Mouse (Mus musculus) hindbrain, embryonic 16.5 days (tissue): ENCODE data around the gene Lix1. TPM values are rescaled to one million over a fixed set of nuclear protein-coding genes. Genes with fewer than 3 reads are reported as not detected.
"Not testable (repeated sequence)": the region's sequence is repeated elsewhere in the genome, so short reads cannot be mapped to it uniquely, and the experiment has no call there.

Experiments used
- ATAC-seq: fragments of 200-750 bp; cut with Nextera tagmentation; 2 replicates; pipeline ENCODE4 v1.8.0; 2017; ENCODE audit warnings: moderate TSS enrichment, moderate library complexity
- H3K27ac ChIP-seq: fragments of 300-500 bp; sonication (generic); 2 replicates; pipeline ENCODE4 v1.5.1; 2014; ENCODE audit warnings: low read depth, mild to moderate bottlenecking, control low read depth, low read length, moderate library complexity
- H3K27me3 ChIP-seq: fragments of 300-500 bp; sonication (generic); replicated peaks from 2 replicates; pipeline ENCODE4 v1.6.1; 2014; ENCODE audit warnings: low read length; ENCODE audit not compliant: control insufficient read depth, insufficient read depth
- H3K36me3 ChIP-seq: fragments of 300-500 bp; sonication (generic); 2 replicates; pipeline ENCODE4 v1.6.1; 2014; ENCODE audit warnings: mild to moderate bottlenecking, low read length, moderate library complexity, mixed read lengths; ENCODE audit not compliant: control insufficient read depth, insufficient read depth
- H3K4me1 ChIP-seq: fragments of 300-500 bp; sonication (generic); 2 replicates; pipeline ENCODE4 v1.6.1; 2014; ENCODE audit warnings: low read depth, low read length; ENCODE audit not compliant: control insufficient read depth, insufficient read depth
- H3K4me2 ChIP-seq: fragments of 300-500 bp; sonication (generic); 2 replicates; pipeline ENCODE4 v1.6.1; 2014; ENCODE audit warnings: mild to moderate bottlenecking, low read length, control low read depth, moderate library complexity
- H3K4me3 ChIP-seq: fragments of 300-500 bp; sonication (generic); 2 replicates; pipeline ENCODE4 v1.5.1; 2014; ENCODE audit warnings: mild to moderate bottlenecking, low read length, control low read depth, moderate library complexity
- H3K9ac ChIP-seq: fragments of 300-500 bp; sonication (generic); 2 replicates; pipeline ENCODE4 v1.6.1; 2014; ENCODE audit warnings: low read depth, mild to moderate bottlenecking, control low read depth, low read length, moderate library complexity
- H3K9me3 ChIP-seq: fragments of 300-500 bp; sonication (generic); 2 replicates; pipeline ENCODE4 v1.6.1; 2014; ENCODE audit warnings: mild to moderate bottlenecking, low read length, moderate library complexity; ENCODE audit not compliant: control insufficient read depth
- WGBS: fragments of 180-500 bp; shearing (Covaris S2); extraction: QIAGEN DNeasy Blood & Tissue Kit; methylation state at CpG from one replicate; pipeline ENCODE4 v1.1.7; 2014; 5-methylcytosine and 5-hydroxymethylcytosine counted together
- polyA plus RNA-seq: library from polyadenylated mRNA; unstranded; fragments of >200 nt; fragmentation: Nextera tagmentation; extraction: Ambion mirVana; gene quantifications from 2 replicates; pipeline ENCODE4 v1.2.1, GENCODE M21; 2015

The Lix1 gene
- polyA plus RNA-seq, 1 experiment from 2014 or later = 7.8 TPM

DNA sequence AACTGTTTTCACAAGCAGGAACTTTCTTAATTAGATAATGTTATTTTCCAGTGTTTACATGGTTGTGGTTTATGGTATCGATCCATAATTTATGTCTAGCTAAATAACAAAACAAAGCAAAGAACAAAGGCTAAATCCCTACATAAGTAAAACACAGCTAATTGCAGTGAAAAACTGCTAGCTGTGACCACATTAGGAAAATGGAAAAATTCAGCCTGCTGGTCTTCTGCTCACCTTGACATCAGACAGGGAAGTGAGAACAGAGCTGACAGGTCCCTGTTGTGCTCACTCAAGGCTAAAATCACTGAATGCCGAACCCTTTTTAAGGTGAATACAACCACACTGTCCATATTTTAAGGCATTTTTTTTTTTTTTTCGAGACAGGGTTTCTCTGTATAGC, 50.1 kb downstream of the Lix1 start:
- Histone ChIP-seq H3K4me3 (no peak overlapping the region), H3K27me3 (no peaks in the 10 kb centered on the region), H3K9ac (no peak overlapping the region), H3K4me2 (no peak overlapping the region), H3K36me3 (no peaks in the 10 kb centered on the region), H3K9me3 (no peaks in the 10 kb centered on the region), H3K4me1 (peaks cover 6% of the 10 kb centered on the region), H3K27ac (no peak overlapping the region)
- WGBS = 81% methylated on average over 3 of the region's 3 CpGs
- ATAC-seq = no peak

DNA sequence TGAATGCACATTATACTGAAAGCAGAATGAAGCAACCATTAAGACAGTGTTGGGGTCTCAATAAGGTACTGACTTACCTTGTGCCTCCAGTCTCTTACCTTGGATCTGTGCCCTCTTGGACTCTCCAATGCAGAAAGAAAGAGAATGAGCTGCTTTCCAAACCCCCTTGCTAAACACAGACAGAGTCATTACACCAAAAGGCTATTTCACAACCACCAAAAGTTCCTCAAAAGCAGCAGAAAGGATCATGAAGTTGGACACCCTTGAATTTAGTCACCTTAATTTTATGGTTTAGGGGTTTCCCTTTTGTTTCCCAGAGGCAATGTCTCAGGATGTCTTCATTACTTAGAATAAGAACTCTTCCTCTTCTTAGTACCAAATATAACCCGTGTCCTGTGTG, 52.1 kb downstream of the Lix1 start:
- no peaks in the 10 kb centered on the region for H3K27me3 ChIP-seq
- peaks cover 2% of the 10 kb centered on the region for H3K4me1 ChIP-seq
- no peak overlapping the region for H3K4me2 ChIP-seq
- 85% methylated on average over 1 of the region's 1 CpGs for WGBS
- H3K9me3 ChIP-seq = no peaks in the 10 kb centered on the region
- H3K27ac ChIP-seq = no peak overlapping the region
- no peak overlapping the region for H3K9ac ChIP-seq
- H3K36me3 ChIP-seq = no peaks in the 10 kb centered on the region
- no peak overlapping the region for H3K4me3 ChIP-seq
- no peak for ATAC-seq

DNA sequence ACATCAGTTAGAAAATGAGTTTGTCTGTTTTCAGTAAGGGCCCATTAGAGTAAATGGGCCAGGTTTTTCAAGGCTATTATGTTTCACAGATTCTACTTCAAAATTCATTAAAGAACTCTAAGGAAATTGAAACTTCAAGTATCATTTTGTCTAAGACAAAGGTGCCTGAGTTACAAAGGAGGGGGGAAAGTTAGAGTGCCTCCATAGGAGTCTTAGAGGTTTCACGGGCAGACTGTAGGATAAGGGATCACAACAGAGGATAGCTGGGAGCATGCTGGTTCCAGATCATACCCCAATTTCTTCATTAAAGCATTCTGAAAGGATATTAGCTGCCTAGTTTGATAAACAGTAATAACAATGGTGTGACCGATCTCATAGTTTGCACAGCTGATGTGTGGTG, 83.3 kb downstream of the Lix1 start:
- Histone ChIP-seq H3K4me3 (no peak overlapping the region), H3K4me1 (no peaks in the 10 kb centered on the region), H3K27ac (no peak overlapping the region), H3K9me3 (no peaks in the 10 kb centered on the region), H3K27me3 (no peaks in the 10 kb centered on the region), H3K4me2 (no peak overlapping the region), H3K9ac (no peak overlapping the region), H3K36me3 (no peaks in the 10 kb centered on the region)
- WGBS = 65% methylated on average over 2 of the region's 2 CpGs
- peak; percentile 65; the same call in 1 of the 2 replicates for ATAC-seq

DNA sequence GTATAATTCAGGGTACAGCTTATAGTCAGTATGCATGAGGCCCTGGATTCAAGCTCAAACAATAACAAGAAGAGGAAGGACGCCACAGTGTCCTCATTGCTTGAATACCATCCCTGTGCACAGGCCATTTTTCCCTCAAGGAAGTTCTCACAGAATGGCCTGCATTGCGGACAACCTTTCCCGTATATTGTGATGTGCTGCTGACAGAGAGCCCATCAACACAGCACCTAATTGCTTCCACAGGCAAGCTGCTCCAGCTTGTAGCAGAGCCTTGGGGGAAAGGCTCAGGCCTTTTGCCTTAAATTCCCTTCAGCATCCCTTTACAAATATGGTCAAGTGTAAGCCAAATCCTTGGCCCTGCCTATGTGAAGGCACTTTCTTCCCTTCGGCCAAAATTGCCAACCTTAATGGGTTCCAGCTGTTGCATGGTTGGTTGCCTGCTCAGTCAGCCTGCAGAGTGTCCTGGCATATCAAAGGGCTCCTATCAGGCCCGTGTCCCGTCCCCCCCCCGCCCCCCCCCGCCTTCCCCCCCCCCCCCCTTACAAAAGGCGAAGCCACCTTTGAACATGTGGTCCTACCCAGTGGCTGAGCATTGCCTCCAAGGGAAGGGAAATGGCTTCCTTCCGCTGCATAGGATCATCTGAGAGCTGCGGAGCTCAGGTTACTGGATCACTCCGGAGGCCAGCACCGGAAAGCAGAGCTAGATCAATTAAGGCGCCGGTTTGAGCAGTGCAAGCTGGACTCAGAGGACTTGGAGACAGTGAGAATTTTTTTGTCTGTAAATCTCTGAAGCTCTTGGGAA, 88.5 kb downstream of the Lix1 start:
- H3K4me2 ChIP-seq = no peak overlapping the region
- ATAC-seq = no peak
- no peaks in the 10 kb centered on the region for H3K4me1 ChIP-seq
- H3K27ac ChIP-seq = no peak overlapping the region
- H3K4me3 ChIP-seq = no peak overlapping the region
- no peak overlapping the region for H3K9ac ChIP-seq
- H3K36me3 ChIP-seq = no peaks in the 10 kb centered on the region
- no peaks in the 10 kb centered on the region for H3K27me3 ChIP-seq
- 69% methylated on average over 12 of the region's 15 CpGs for WGBS
- no peaks in the 10 kb centered on the region for H3K9me3 ChIP-seq

DNA sequence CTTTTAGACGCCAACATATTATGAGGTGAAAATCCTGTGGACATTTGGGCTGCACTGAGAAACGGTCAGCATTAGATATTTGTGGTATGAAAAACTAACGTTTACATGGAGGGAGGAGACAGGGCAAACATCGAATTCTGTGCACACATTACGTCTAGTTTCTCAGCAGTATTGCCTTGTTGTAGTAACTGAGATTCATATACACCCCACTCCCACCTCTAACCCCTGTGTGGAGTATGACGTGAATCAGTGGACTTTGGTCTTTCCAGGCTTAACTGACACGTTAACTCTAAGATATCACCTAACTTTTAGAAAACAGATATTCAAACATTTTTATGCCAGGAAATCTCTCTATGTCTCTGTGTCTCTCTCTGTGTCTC, 89.1 kb downstream of the Lix1 start:
- H3K9ac ChIP-seq = no peak overlapping the region
- no peak overlapping the region for H3K27ac ChIP-seq
- no peak overlapping the region for H3K4me2 ChIP-seq
- no peaks in the 10 kb centered on the region for H3K36me3 ChIP-seq
- H3K27me3 ChIP-seq = no peaks in the 10 kb centered on the region
- no peak for ATAC-seq
- H3K4me3 ChIP-seq = no peak overlapping the region
- H3K9me3 ChIP-seq = no peaks in the 10 kb centered on the region
- no peaks in the 10 kb centered on the region for H3K4me1 ChIP-seq
- 84% methylated on average over 7 of the region's 7 CpGs for WGBS

DNA sequence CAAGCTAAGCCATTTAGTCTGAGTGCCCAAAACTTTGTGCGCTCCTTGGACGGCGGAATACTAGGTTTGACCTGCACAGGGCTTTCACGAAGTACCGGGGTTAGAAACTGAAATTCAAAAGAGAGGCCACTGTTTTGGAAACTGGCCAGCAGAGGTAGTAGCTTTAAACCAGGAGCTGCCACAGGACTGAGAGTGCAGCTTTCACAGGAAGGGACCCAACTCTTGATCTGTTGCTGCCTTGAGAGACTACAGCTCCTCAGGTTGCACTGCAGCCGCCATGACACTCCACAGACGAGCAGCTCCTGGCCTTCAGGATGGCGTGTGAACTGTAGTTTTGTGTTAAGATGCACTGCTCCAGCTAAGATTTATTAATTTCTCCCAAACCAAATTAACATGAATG, 89.6 kb downstream of the Lix1 start:
- no peaks in the 10 kb centered on the region for H3K4me1 ChIP-seq
- H3K9ac ChIP-seq = no peak overlapping the region
- H3K27ac ChIP-seq = no peak overlapping the region
- no peaks in the 10 kb centered on the region for H3K27me3 ChIP-seq
- ATAC-seq = no peak
- WGBS = 91% methylated on average over 8 of the region's 8 CpGs
- no peaks in the 10 kb centered on the region for H3K9me3 ChIP-seq
- H3K4me2 ChIP-seq = no peak overlapping the region
- no peak overlapping the region for H3K4me3 ChIP-seq
- no peaks in the 10 kb centered on the region for H3K36me3 ChIP-seq

DNA sequence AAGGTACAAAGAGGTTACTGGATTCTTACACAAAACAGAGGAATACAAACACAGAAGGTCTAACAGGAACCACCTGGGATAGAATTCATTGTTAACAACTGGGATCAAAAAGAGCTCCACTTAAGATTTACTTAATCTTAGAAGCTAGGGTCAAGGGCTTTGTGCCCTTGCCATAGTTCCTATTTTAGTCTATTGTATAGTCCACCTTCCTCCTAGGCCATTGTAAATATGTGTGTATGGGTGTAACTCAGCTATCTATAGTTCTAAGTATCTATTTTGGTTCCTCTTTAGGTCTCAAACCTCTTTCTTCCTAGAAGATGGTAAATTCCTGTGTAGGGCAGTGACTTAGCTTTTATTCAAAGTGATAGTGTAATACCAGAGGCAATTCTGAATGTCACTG, 93.8 kb downstream of the Lix1 start:
- not testable (repeated sequence) for H3K4me1 ChIP-seq, H3K4me3 ChIP-seq, ATAC-seq, H3K27me3 ChIP-seq, H3K36me3 ChIP-seq, H3K9ac ChIP-seq, H3K9me3 ChIP-seq, H3K27ac ChIP-seq, H3K4me2 ChIP-seq

DNA sequence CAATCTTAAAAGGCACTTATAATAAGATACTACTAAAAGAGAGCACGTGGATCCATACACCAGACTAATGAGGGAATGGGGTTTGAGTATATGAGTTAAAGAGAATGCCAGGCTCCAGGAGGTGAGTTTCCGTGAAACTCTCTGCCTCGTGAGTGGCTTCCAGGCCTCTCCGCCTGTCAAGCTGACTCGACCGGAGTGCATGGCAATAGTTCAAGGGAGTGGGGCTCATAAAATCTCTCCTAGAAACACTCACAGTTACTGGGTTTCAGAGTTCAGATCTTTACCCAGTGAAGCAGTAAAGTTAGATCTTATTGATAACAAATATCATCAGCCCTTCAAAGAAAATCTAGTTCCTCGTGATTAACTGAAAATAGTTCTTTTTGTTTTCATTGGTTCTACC, 94.3 kb downstream of the Lix1 start:
- Histone ChIP-seq H3K9me3 (no peaks in the 10 kb centered on the region), H3K4me2 (no peak overlapping the region), H3K4me3 (no peak overlapping the region), H3K27me3 (no peaks in the 10 kb centered on the region), H3K27ac (no peak overlapping the region), H3K36me3 (no peaks in the 10 kb centered on the region), H3K4me1 (no peaks in the 10 kb centered on the region; the same call in 1 of the 2 replicates), H3K9ac (no peak overlapping the region)
- no peak for ATAC-seq
- 92% methylated on average over 7 of the region's 7 CpGs for WGBS

DNA sequence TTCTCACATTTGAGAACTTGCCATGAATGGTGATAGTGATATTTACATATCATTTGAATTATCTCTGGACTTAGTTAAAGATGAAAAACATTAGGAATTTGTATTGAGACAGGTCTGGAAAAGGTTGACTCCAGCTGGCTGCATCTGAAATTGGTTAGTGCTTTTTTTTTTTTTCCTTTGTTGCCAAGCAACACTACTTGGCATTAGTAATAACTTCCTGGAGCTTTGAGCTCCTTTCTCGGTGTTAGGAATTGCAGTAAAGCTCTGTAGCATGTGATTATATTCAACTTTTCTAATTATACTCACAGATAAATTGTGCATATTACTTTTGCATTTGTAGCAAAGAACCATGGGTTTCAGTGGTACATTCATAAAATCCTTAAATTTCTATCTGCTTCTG, 96.4 kb downstream of the Lix1 start:
- no peaks in the 10 kb centered on the region for H3K27me3 ChIP-seq
- no peaks in the 10 kb centered on the region for H3K36me3 ChIP-seq
- H3K9me3 ChIP-seq = no peaks in the 10 kb centered on the region
- 16% methylated on average over 1 of the region's 1 CpGs for WGBS
- H3K4me3 ChIP-seq = no peak overlapping the region
- H3K27ac ChIP-seq = no peak overlapping the region
- no peak overlapping the region for H3K9ac ChIP-seq
- no peaks in the 10 kb centered on the region; the same call in 1 of the 2 replicates for H3K4me1 ChIP-seq
- no peak for ATAC-seq
- no peak overlapping the region for H3K4me2 ChIP-seq
